Comparison of ENCODE assay signal across 8 mouse cellular contexts in genomic region chr11:70229260-70230010, GRCm38 (mm10). TPM values are rescaled to one million over a fixed set of nuclear protein-coding genes. Genes with fewer than 3 reads are reported as not detected.
DNase-seq lines count a peak whose midpoint lies in the region; ATAC-seq and TF ChIP-seq lines count a peak whose summit lies in the region.

Bcl6b (minus strand) TSS chr11:70229798.

- H3K4me3 ChIP-seq in testis, adult 2 months (ENCODE audit: control insufficient read depth, low read depth, low read length), result peak within 1 kb of the TSS; percentile 84
- H3K4me3 ChIP-seq in embryonic facial prominence, embryonic 12.5 days, result peak within 1 kb of the TSS; percentile 17
- H3K4me3 ChIP-seq in limb, embryonic 14.5 days (replicated peaks; ENCODE audit: low read length), result peak within 1 kb of the TSS; percentile 27
- H3K4me3 ChIP-seq in olfactory bulb, adult 2 months (ENCODE audit: insufficient read depth, low read depth, low read length), result peak within 1 kb of the TSS; percentile 24

- no peak for ATAC-seq in embryonic facial prominence, embryonic 12.5 days (ENCODE audit: insufficient number of reproducible peaks, insufficient read depth, low FRiP score, low TSS enrichment)
- no peak for ATAC-seq in limb, embryonic 14.5 days (ENCODE audit: low FRiP score, low read depth)

- no peaks in the 10 kb centered on the region; the same call in 1 of the 2 replicates for H3K27me3 ChIP-seq in testis, adult 2 months (ENCODE audit: control insufficient read depth, insufficient read depth, low read length)
- H3K27me3 ChIP-seq in embryonic facial prominence, embryonic 12.5 days, result peaks cover 59% of the 10 kb centered on the region
- peaks cover 55% of the 10 kb centered on the region for H3K27me3 ChIP-seq in limb, embryonic 14.5 days (ENCODE audit: control insufficient read depth, insufficient read depth, low read length)

- peaks cover 43% of the 10 kb centered on the region for H3K4me1 ChIP-seq in testis, adult 2 months (ENCODE audit: control insufficient read depth, insufficient read depth, low read length)
- peaks cover 14% of the 10 kb centered on the region; the same call in 1 of the 2 replicates for H3K4me1 ChIP-seq in embryonic facial prominence, embryonic 12.5 days
- H3K4me1 ChIP-seq in limb, embryonic 14.5 days (ENCODE audit: control insufficient read depth, insufficient read depth, low read length), result peaks cover 22% of the 10 kb centered on the region
- H3K4me1 ChIP-seq in olfactory bulb, adult 2 months (ENCODE audit: control insufficient read depth, insufficient read depth, low read length), result peaks cover 32% of the 10 kb centered on the region

- peak within 1 kb of the TSS; percentile 20; the same call in 1 of the 2 replicates for H3K9ac ChIP-seq in embryonic facial prominence, embryonic 12.5 days
- 0 out of 2 replicates have a peak within 1 kb of the TSS, but pooled peaks have one; percentile 2 for H3K9ac ChIP-seq in limb, embryonic 14.5 days (ENCODE audit: low read depth, low read length, severe bottlenecking)

- WGBS in embryonic facial prominence, embryonic 12.5 days, result 3% methylated on average over 39 of the region's 39 CpGs
- 3% methylated on average over 39 of the region's 39 CpGs for WGBS in limb, embryonic 14.5 days
- WGBS in olfactory bulb, adult 2 months, result 3% methylated on average over 39 of the region's 39 CpGs

- H3K4me2 ChIP-seq in embryonic facial prominence, embryonic 12.5 days (replicated peaks), result peak within 1 kb of the TSS; percentile 45
- peak within 1 kb of the TSS; percentile 45 for H3K4me2 ChIP-seq in limb, embryonic 14.5 days (replicated peaks; ENCODE audit: low read depth, low read length, severe bottlenecking)

- peak; percentile 15; the same call in 1 of the 2 replicates for TF ChIP-seq POLR2A in testis, adult 2 months (IDR thresholded peaks at IDR 0.05; ENCODE audit: control insufficient read depth, low read depth, low read length)
- no peak for TF ChIP-seq POLR2A in limb, embryonic 14.5 days (IDR thresholded peaks at IDR 0.05; ENCODE audit: borderline replicate concordance, extremely low read depth, insufficient read depth, insufficient read length)
- TF ChIP-seq POLR2A in olfactory bulb, adult 2 months (IDR thresholded peaks at IDR 0.05; ENCODE audit: insufficient read depth, low read depth, low read length), result no peak

- TF ChIP-seq CTCF in testis, adult 2 months (IDR thresholded peaks at IDR 0.05; ENCODE audit: control insufficient read depth, insufficient read depth, insufficient replicate concordance, low read depth, low read length), result no peak
- TF ChIP-seq CTCF in olfactory bulb, adult 2 months (IDR thresholded peaks at IDR 0.05; ENCODE audit: insufficient read depth, low read depth, low read length), result no peak

- intact Hi-C loops in heart, postnatal 14 days (cut with DNase I), result no loop called here

- H3K27ac ChIP-seq in testis, adult 2 months (ENCODE audit: control insufficient read depth, insufficient read depth, low read depth, low read length), result peak within 1 kb of the TSS; percentile 76
- H3K27ac ChIP-seq in embryonic facial prominence, embryonic 12.5 days, result no peak within 1 kb of the TSS
- H3K27ac ChIP-seq in limb, embryonic 14.5 days (replicated peaks; ENCODE audit: low read depth, low read length), result no peak within 1 kb of the TSS
- H3K27ac ChIP-seq in olfactory bulb, adult 2 months (ENCODE audit: insufficient read depth, low read depth, low read length), result no peak within 1 kb of the TSS

- DNase-seq in testis, postnatal 10 days (ENCODE audit: low spot score), result no peak
- peak; percentile 58 for DNase-seq in heart, postnatal 14 days
- no peak for DNase-seq in limb, embryonic 14.5 days (ENCODE audit: low spot score)
- DNase-seq in frontal cortex, postnatal 25 days (ENCODE audit: low spot score in 2 of 2), result no peak
- DNase-seq in layer of hippocampus, adult 9-11 months, result no peak

- no peaks in the 10 kb centered on the region for H3K36me3 ChIP-seq in testis, adult 2 months (ENCODE audit: control insufficient read depth, insufficient read depth, low read length)
- H3K36me3 ChIP-seq in embryonic facial prominence, embryonic 12.5 days, result peaks cover 3% of the 10 kb centered on the region
- peaks cover 4% of the 10 kb centered on the region for H3K36me3 ChIP-seq in limb, embryonic 14.5 days (ENCODE audit: control insufficient read depth, insufficient read depth, low read length)

- H3K9me3 ChIP-seq in embryonic facial prominence, embryonic 12.5 days, result no peaks in the 10 kb centered on the region
- no peaks in the 10 kb centered on the region for H3K9me3 ChIP-seq in limb, embryonic 14.5 days (ENCODE audit: control insufficient read depth, low read length)

RNA-seq across cellular contexts. Expression of gene Bcl6b, which starts in this region (rescaled TPM):
- polyA plus RNA-seq in testis, adult 2 months (2012; rRNA removed), result 1.9 and 2.3 TPM in 2 replicates
- 10.7 and 10.8 TPM in 2 replicates for polyA plus RNA-seq in embryonic facial prominence, embryonic 12.5 days (2016; fragmentation: Nextera tagmentation; extraction: Ambion mirVana)
- total RNA-seq in heart, postnatal 14 days (2021), result 10 to 100 TPM; 26.1 to 32.5 TPM
- 11.2 and 12.2 TPM in 2 replicates for polyA plus RNA-seq in limb, embryonic 14.5 days (2012; rRNA removed)
- 11.7 and 12.2 TPM in 2 replicates for polyA plus RNA-seq in limb, embryonic 14.5 days (2014; fragmentation: Nextera tagmentation; extraction: Ambion mirVana)
- polyA plus RNA-seq in olfactory bulb, adult 2 months (2012; ENCODE audit: insufficient read depth, insufficient read length, low replicate concordance, missing spikeins), result not detected in 2 replicates

Comparison
In these comparisons a context has a peak if more than half of its experiments do, and no peak if none do; other contexts are left out.
1. H3K4me3 ChIP-seq: peak in every context shown above with its lines; median percentile 84 in testis, adult 2 months; 27 in limb, embryonic 14.5 days; 24 in olfactory bulb, adult 2 months; 17 in embryonic facial prominence, embryonic 12.5 days.
2. DNase-seq: peak in heart, postnatal 14 days (2 of 2); none in testis, postnatal 10 days (single experiment), limb, embryonic 14.5 days (single experiment), frontal cortex, postnatal 25 days (0 of 2) and layer of hippocampus, adult 9-11 months (single experiment).